Mouse (Mus musculus) retina, adult 2 months (tissue): ENCODE data around the gene Ippk.

Experiments used
- DNase-seq: peaks from one replicate; pipeline ENCODE4 v3.0.0-alpha.2; 2012; ENCODE audit warnings: low read depth, low spot score

Gene Ippk

DNA sequence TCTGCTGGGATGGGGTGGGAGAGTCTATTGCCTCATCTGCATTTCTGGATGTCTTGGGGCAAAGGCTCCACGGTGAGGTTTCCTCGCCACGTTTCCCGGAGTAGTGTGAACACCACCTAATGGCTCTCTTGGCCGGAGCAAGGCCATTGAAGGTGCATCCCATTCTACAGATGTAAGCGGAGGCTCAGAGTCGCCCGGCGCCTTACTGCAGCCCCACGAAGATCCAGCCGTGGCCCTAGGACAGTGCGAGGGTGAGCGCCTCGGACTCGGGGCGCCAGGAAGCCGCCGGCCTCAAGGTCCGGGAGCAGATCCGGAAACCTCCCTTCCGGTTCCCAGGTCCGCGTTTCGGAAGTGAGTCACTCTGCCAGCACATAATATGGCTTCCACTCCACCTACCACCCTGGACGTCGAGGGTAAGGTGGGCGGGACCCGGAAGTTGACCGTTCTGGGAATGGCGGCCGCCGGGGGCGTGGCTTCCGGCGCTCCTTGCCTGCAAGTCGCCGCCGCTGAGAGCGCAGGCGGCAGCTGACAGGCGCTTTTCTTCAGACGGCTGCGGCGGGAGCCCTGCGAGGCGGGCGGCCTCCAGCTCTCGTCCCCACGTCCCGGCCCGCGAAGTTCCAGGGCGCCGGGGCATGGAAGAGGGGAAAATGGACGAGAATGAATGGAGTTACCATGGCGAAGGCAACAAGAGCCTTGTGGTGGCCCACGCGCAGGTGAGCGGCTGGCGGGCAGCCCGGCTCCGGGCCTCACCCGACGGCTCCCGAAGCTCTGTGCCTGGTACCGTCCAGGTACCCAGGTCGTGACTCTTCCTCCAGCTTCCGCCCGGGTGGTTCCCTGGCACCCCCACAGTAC lies at the start of gene Ippk:
Gene Ippk, plus strand, starts transcription at position 496 of the 852 bp plus-strand sequence.
- DNase-seq = peak; percentile 91

DNA sequence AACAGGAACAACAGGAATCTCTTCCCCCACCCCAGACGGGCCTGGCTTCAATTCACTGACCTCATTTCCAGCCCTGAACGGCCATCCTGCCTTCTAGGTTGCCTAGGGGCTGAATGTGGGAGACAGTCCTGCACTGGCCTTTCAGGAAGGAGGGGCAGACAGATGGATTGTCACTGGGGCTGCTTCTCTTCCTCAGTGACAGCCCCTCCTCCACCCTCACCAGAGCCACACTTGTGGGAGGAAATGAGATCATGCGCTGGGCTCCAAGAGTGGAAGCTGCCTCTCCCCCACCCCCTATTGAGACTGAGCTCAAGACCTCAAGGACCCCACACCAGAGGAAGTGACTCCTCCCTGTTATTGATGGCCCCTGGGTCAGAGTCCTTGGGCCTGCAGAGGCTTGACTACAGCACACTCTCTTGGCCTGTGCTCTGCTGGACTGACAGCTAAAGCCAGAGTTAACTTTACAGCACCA lies 49.6 kb upstream of the Ippk start:
- DNase-seq = no peak

DNA sequence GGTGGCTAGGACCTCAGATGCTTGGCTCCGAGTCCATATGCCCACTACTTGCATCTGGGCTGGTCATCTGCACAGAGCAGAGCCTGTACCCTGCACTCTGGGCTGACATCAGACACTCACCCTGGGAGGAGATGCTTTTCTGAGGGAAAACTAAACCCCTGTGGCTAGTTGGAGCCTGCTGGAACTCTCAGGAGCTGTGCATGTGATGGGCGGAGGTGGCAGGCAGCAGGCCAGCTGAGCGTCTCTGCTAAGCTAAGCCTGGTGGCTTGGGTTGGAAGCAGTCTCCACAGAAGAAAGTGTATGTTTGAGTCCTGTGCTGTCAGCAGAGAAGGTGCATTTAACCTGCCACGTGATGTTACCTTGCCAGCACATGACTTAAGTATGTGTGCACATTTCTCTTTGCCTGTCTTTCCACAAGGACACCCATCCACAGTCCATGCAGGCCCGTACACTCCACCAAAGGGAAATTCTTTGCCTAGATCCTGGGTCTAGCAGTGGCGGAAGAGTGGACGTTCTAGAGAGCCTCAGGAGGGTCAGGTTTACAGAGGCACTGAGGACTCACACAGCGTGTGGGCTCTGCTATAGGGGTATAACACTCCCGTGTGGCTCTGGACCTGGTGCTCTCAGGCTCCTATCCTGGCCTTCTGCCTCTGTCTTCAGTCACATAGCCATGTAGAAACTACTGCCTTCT lies 48.5 kb upstream of the Ippk start:
- DNase-seq = no peak

DNA sequence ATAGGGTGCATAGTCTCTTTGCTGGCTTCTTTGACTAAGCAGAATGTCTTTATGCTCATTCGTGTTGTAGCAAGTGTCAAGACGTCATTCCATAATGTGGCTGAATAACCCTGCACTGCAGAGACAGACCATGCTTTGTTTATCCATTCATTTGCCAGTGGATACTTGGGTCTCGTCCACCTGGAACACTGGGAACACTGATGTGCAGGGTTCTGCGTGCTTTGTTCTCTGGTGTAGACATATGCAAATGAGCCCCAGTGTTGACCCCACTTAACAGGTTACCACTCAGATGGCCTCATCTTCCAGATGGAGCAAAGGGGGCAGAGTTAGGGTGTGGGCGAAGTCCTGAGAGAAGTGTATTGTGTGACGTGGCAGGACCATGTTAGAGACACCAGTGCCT lies 46.7 kb upstream of the Ippk start:
- no peak for DNase-seq

DNA sequence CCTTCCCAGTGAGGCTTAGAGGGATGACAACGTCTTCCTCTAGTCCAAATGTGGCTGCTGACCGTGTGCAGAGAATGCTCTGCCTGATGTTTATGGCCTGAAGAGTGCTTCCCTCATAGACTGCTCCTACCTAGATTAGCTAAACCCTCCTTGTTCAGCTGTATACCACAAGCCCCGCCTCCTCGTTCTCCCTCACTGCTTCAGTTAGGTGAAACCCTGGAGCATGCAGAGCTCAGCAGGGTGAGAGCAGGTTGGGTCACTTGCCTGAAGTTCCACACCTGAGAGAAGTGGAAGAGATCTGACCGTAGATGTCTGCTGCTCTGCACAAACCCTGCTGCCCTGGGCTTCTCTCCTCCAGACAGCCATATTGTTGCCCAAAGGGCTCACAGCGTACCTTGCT lies 46.3 kb upstream of the Ippk start:
- DNase-seq = no peak

DNA sequence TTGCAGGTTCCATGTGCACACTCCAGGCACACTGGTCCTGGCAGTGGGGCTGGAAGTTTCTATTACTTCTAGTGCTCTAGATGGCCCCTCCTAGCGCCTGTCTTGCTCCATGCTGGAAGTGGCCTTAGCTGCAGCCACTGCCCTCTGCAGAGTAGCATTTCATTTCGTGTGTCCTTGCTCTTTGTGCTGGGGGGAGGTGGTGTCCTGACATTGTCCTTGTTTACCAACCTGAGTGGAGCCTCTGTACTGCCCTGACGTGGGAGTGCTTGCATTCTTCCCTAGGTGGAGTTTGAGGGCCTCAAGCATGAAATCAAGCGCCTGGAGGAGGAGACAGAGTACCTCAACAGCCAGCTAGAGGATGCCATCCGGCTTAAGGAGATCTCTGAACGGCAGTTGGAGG lies 43.4 kb upstream of the Ippk start:
- DNase-seq = no peak

DNA sequence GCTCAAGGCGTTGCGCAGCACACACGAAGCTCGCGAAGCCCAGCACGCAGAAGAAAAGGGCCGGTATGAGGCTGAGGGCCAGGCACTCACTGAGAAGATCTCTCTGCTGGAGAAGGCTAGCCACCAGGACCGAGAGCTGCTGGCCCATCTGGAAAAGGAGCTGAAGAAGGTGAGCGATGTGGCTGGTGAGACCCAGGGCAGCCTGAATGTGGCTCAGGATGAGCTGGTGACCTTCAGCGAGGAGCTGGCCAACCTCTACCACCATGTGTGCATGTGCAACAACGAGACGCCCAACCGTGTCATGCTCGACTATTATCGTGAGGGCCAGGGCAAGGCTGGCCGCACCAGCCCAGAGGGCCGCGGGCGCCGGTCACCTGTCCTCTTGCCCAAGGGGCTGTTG lies 41.7 kb upstream of the Ippk start:
- no peak for DNase-seq

DNA sequence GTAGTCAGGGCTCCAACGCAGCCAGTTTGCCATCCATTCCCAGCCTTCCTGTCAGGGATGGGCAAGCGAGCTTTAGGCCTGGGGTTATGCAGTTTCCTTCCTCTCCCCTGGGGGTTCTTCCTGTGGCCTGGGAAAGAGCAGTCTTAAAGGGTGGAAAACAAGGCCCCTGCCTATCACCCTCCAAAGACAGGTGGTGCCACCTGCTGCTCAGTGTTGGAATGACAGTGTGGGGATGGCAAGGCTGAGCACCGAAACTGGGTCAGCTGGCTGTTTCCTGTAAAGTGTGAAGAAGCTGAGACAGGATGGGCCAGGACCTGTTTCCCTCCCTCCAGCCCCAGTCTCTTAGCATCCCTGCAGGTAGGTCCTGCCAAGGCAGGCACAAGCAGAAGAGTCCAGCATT lies 39.8 kb upstream of the Ippk start:
- peak; percentile 68 for DNase-seq

DNA sequence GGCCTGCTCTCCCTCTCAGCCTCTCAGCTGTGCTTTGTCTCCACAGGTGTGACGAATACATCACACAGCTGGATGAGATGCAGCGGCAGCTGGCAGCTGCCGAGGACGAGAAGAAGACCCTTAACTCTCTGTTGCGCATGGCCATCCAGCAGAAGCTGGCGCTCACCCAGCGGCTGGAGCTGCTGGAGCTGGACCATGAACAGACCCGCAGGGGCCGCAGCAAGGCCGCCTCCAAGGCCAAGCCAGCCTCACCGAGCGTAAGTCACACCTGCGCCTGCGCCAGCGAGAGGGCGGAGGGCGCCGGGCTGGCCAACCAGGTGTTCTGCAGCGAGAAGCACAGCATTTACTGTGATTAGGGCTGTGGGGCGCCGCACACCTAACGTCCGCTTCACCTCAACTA lies 38.1 kb upstream of the Ippk start:
- no peak for DNase-seq

DNA sequence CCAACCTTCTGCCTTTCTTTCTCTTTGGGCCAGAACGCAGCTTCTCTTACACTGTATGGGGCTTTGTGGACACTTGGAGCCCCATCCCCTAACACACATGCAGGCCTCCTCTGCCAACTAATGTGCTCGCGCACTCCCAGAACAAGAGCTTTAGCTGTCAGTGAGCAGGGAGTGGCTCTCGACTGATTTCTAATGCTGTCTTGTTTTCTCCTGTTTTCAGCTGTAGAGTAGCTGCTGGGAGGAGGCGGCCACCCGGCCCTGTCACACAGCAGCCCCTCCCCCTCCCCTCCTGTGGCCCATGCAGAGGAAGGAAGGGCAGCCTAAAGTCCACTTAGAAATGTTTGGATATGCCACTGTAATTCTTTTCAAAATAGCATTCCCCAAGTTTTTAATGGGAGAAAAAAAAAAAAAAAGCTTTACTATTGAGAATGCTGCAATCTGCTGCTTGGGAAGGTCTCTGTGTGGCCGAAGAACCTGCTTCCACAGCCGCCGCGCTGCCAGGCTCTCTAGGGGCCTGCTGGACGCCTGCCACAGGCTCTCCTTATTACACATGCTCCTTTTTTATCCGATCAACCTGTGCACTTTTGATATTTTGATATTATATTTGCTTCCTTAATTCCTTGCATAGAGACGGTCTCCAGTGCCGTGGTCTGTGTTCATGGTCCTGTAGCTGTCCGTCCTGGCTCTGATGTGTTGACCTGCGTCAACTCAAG lies 36.1 kb upstream of the Ippk start:
- no peak for DNase-seq

DNA sequence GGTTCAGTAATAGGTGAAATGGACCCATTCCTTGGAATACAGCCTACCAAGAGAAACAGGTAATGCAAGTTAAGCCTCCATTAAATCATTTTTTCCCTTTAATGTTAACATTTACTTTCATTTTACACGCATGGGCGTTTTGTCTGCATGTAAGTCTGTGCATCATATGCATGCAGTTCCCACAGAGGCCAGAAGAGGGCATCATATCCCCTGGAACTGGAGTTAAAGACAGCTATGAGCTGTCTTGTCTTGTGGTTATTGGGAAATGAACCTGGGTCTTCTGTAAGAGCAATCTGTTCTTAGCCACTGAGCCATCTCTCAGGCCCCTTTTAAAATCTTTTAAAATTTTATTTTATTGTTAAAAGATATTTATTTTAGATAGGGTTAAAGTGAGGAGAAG lies 29.7 kb upstream of the Ippk start:
- DNase-seq = no peak

DNA sequence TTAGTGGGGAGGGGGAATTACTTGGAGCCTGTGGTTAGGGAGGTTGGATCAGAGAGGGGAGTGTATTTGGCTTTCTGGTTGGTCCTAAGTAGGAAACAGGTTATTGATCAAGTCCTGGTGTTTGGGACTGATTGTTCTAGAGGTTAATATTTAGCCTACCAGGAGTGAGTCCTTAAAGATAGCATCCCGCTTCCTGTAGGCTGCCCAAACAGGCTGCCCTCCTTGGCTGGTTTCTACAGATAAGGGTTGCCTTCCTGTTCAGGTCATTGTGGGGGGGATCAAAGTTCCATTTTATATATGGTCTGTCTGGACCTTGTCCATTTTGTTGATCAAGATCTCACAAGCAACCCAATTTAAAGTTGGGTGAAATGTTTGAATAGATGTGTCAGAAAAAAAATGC lies 27.5 kb upstream of the Ippk start:
- no peak for DNase-seq

DNA sequence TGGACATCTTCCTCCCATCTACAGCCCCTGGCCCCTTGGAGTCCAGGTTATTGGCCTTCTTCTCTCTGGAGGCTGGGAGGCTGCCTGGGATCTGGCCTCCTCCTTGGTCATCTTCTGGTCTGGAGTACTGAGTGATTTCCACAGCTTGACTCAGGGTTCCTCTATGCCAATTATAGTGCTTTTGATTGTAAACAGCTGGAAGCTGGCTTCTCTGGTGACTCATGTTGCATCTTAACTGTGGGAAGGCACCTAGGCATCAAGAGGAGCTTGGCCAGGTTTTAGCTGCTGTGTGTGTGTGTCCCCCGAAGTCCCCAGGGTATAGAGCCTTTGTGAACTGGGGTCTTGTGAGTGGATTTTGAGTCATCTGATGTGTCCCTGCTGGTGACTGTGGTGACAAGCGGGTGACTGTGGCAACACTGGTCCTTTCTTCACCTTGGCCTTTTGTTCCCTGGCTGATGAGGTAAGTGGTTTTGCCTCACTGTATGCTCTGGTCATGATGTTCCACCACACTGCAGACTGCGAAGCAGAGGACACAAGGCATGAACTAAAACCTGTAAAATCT lies 26.1 kb upstream of the Ippk start:
- no peak for DNase-seq

DNA sequence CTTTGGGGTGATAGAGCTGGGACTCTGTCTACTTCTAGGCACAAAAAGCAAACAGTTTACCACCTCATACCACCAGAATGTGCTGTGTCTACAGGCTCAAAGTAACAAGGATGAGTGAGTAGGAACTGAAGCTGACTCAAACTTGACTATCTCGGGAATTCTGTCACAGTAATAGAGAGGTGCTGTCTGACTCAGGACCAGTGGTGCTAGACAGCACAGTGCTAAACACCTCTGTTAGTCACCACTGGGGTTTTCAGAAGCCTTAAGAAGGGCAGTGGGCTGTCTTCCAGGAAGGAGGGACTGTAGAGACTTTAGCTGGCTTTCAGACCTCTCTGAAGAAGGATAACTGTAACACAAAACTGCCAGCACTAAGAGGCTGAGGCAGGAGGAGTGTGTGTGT lies 24.3 kb upstream of the Ippk start:
- DNase-seq = no peak

DNA sequence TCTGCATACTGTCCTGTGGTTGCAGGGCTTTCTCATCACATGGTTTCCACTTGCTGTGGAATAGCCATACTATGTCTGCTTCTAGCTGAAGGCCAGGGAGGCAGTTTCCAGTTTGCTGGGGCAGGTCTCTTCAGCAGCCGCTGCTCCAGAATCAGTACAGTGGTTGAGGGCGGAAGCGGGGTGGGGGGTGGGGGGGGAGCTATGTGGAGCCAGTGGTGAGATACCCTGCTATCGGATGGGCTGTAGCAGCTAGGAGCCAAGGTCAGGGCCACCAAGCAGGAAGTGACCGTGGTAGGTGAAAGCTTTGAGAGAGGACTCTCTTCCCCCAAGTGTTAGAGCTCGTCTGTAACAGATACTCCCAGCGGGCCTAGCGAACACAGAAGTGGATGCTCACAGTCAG lies 22.9 kb upstream of the Ippk start:
- no peak for DNase-seq

DNA sequence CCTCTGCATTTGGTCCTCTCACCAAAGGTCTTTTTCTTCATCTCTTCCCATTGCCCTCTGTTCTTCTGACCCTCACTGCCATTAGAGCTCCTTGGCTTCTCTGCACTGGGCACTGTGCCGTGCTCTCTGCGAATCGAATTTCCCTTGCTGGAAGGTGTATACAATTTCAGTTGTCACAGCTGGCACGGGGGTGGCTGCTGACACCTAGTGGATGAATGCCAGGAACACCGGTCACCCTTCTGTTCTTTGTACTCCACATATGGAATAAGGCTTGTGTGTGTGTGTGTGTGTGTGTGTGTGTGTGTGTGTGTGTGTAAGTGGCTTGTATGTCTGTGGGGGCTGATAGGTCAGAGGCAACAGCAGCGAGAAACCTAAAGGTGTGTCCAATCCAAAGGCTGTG lies 20.9 kb upstream of the Ippk start:
- no peak for DNase-seq

DNA sequence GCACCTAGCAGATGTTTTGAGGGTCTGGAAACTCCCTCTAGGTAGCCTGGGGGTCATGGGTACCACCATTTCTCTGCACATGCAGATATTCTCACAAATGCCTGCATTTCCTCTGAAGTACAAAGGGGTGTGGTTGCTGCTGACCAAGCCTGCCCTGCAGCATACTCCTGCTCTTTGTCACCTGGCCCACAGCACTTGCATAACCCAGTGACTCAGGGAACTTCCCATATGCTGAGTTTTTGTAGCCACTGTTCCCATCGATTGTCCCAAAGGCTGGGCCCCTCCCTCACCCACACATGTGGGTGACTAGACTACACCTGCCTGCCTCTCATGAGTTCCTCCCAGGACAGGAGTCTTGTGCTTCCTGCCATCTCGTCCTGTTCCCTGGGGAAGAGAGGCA lies 18.4 kb upstream of the Ippk start:
- DNase-seq = no peak

DNA sequence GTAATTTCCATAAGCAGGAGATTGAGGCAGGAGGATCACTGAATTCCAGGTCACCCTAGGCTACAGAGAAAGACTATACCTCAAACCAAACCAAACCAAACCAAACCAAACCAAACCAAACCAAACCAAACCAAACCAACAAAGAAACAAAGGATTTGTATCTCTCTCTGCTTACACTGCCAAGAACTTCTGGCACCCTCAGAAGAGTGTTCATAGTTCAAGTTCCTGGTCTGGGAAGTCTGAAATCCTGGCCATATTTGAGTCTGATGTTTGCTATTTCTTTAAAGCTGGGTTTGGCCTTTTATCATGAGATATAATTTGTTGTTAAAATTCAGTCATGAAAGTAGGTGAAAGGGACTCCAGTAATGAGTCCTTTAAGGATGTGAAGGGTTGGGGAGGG lies 13.3 kb upstream of the Ippk start:
- no peak for DNase-seq

DNA sequence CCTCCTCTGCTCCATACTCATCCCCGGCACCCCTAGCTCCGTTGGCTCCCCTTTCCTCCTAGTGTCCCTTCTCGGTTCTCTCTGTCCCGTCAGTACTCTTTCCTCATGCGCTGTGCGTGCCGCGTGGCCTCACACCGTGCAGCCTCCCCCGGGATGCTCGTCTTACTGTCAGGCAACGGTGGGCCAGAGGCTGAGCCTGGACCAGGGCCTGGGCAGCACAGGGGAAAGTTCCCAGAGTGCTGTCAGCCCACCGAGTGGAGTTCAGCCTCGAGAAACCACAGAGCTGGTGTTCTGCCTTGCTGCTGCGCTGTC lies 513 bp downstream of the Ippk start:
- DNase-seq = no peak

DNA sequence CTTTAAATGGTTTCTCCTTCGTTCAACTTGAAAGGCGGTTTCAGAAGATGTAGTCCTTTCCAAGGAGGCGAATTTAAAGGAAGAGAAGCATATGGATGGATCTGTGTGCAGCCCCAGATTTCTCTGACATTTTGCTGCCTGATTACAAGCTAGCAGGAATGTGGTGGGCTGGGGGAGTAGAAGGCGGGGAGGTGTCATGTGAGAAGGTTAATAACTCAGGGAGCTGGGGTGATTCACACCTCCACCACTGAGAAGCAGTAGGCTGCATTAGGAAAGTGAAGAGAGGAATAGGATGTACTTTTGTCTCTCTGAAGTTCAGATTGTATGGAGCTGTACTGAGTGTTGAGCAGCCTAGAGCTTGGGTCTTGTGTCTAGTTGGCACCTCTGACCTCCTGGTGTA lies 910 bp downstream of the Ippk start:
- DNase-seq = no peak

DNA sequence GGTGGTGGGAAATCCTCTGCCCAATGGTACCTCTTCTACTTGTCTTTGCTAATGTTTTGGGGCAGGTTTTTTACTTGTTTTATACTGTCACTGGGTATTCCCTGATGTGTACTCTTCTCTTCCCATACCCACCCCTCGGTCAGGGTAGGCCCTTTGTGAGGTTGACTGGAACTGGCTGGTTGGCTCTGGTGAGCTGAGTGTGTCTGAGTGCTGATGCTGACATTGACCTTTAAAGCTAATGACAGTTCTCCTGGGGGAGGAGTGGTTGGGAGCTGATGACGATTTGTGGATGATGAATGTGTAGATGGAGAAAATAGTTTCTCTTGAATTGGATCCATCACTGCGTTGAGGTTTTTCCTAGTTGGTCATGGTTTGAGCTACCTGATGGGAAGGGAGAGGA lies 5.7 kb downstream of the Ippk start:
- no peak for DNase-seq

DNA sequence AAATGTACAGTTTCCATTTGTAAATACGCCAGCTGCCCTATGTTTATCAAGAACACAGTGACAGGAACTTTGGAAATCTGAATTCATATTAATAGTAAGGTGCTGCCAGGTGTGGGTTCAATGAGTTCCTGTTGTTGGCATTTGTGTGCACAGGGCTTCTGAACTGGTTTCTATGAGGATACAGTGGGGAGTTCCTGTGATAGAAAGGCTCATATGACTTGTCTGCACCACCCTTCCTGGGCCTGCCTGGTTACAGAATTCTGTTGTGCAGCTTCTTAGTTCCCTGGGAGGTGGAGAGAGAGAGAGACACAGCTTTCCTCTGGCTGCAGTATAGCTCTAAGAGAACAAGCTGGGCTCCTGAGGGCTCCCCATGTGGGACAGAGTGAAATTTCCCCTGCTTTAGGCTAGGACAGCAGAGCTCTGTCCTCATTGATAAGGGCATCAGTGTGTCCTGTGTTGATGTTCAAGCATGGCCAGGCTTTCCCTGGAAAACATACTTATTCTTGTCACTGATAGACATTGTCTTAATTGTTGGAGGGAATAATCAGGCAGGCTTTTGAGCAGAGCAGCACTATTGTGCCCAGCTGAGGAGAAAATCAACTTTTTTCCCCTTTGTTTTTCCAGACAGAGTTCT lies 7.1 kb downstream of the Ippk start:
- no peak for DNase-seq
